ENCODE assay signal across 16 mouse cellular contexts in genomic region chr10:60888541-60888940, GRCm38 (mm10). TPM values are rescaled to one million over a fixed set of nuclear protein-coding genes. Genes with fewer than 3 reads are reported as not detected.
DNase-seq lines count a peak whose midpoint lies in the region; ATAC-seq and TF ChIP-seq lines count a peak whose summit lies in the region.
"Had no signal": no experiment of that assay in that cellular context is flagged by ENCODE, and none has a peak within 500 bp of the region (broad histone marks: within the 10 kb centered on the region; RNA-seq: fewer than 3 reads in every experiment).

No protein-coding gene starts in this region.

- WGBS in lung, embryonic 14.5 days = 30% methylated on average over 7 of the region's 7 CpGs
- 30% methylated on average over 7 of the region's 7 CpGs for WGBS in lung, adult 2 months
- WGBS in liver, embryonic 14.5 days (ENCODE audit: insufficient replicate concordance) = 21% methylated on average over 7 of the region's 7 CpGs
- WGBS in hindbrain, embryonic 10.5 days = 73% methylated on average over 7 of the region's 7 CpGs

- peak; percentile 37 for DNase-seq in lung, embryonic 14.5 days
- no peak for DNase-seq in lung, adult 2 months
- peak; percentile 18 to 38 for DNase-seq in kidney, adult 8-10 months
- DNase-seq in liver, embryonic 14.5 days (ENCODE audit: low read depth in 3 of 3, low spot score in 3 of 3) = no peak
- DNase-seq in lung, postnatal 4 days = peak; percentile 29 to 68
- DNase-seq in hindbrain, embryonic 10.5 days (ENCODE audit: low spot score) = no peak
- DNase-seq in left cerebral cortex, postnatal 10 days (ENCODE audit: extremely low spot score in 1 of 2, low spot score in 2 of 2) = no peak
- DNase-seq: cerebellum, adult 18-20 months; embryo, embryonic 11 days; gastrocnemius, postnatal 10 days; layer of hippocampus, postnatal 36 days had no signal

- no peaks in the 10 kb centered on the region for H3K36me3 ChIP-seq in lung, embryonic 14.5 days (ENCODE audit: insufficient read depth)
- no peaks in the 10 kb centered on the region for H3K36me3 ChIP-seq in liver, embryonic 14.5 days (replicated peaks; ENCODE audit: control insufficient read depth, insufficient read depth, low read depth)
- no peaks in the 10 kb centered on the region for H3K36me3 ChIP-seq in hindbrain, embryonic 10.5 days
- H3K36me3 ChIP-seq: G1E; intestine, embryonic 15.5 days; midbrain, embryonic 10.5 days had no signal

- TF ChIP-seq POLR2A in lung, adult 2 months (IDR thresholded peaks at IDR 0.05; ENCODE audit: borderline replicate concordance, extremely low read depth, low read depth, low read length) = no peak

- H3K9ac ChIP-seq in lung, embryonic 14.5 days = no peak overlapping the region
- no peak overlapping the region for H3K9ac ChIP-seq in liver, embryonic 14.5 days (replicated peaks)
- H3K9ac ChIP-seq: intestine, embryonic 15.5 days had no signal

- no peak for TF ChIP-seq EP300 in liver, embryonic 14.5 days (IDR thresholded peaks at IDR 0.05; ENCODE audit: low read depth)

- no peak overlapping the region for H3K4me2 ChIP-seq in lung, embryonic 14.5 days
- no peak overlapping the region for H3K4me2 ChIP-seq in liver, embryonic 14.5 days (ENCODE audit: low read depth)
- H3K4me2 ChIP-seq: intestine, embryonic 15.5 days had no signal

- no peak overlapping the region for H3K27ac ChIP-seq in lung, embryonic 14.5 days (ENCODE audit: low read depth)
- no peak overlapping the region for H3K27ac ChIP-seq in liver, embryonic 14.5 days
- no peak overlapping the region for H3K27ac ChIP-seq in hindbrain, embryonic 10.5 days
- H3K27ac ChIP-seq: intestine, embryonic 15.5 days; midbrain, embryonic 10.5 days had no signal

- H3K9me3 ChIP-seq in lung, embryonic 14.5 days (ENCODE audit: low read depth, low read length) = no peaks in the 10 kb centered on the region
- no peaks in the 10 kb centered on the region for H3K9me3 ChIP-seq in liver, embryonic 14.5 days (ENCODE audit: control insufficient read depth, low read length)
- H3K9me3 ChIP-seq in hindbrain, embryonic 10.5 days = no peaks in the 10 kb centered on the region
- H3K9me3 ChIP-seq: intestine, embryonic 15.5 days had no signal

- H3K4me3 ChIP-seq in lung, embryonic 14.5 days (ENCODE audit: low read depth, low read length) = no peak overlapping the region
- H3K4me3 ChIP-seq in lung, adult 2 months (replicated peaks; ENCODE audit: extremely low read depth, low read depth, low read length) = no peak overlapping the region
- H3K4me3 ChIP-seq in liver, embryonic 14.5 days (ENCODE audit: insufficient read depth in 1 of 2, low read depth in 2 of 2, low read length in 2 of 2) = no peak overlapping the region
- no peak overlapping the region for H3K4me3 ChIP-seq in hindbrain, embryonic 10.5 days
- H3K4me3 ChIP-seq: intestine, embryonic 15.5 days; midbrain, embryonic 10.5 days had no signal

- intact Hi-C loops in left cerebral cortex, postnatal 10 days (cut with DNase I) = no loop called here

- H3K27me3 ChIP-seq in lung, embryonic 14.5 days (ENCODE audit: insufficient read depth, low read length) = no peaks in the 10 kb centered on the region
- H3K27me3 ChIP-seq in liver, embryonic 14.5 days (ENCODE audit: control insufficient read depth, insufficient read depth, low read length) = no peaks in the 10 kb centered on the region
- peaks cover 60% of the 10 kb centered on the region for H3K27me3 ChIP-seq in hindbrain, embryonic 10.5 days (ENCODE audit: insufficient read depth, poor library complexity, severe bottlenecking)
- H3K27me3 ChIP-seq: intestine, embryonic 15.5 days had no signal

- no peaks in the 10 kb centered on the region for H3K4me1 ChIP-seq in lung, embryonic 14.5 days (ENCODE audit: insufficient read depth)
- H3K4me1 ChIP-seq in lung, adult 2 months (ENCODE audit: control insufficient read depth, insufficient read depth, low read length) = peaks cover 6% of the 10 kb centered on the region; the same call in 1 of the 2 replicates
- no peaks in the 10 kb centered on the region for H3K4me1 ChIP-seq in liver, embryonic 14.5 days (replicated peaks; ENCODE audit: control insufficient read depth in 2 of 2, insufficient read depth in 2 of 2, low read length in 1 of 2)
- peaks cover 40% of the 10 kb centered on the region for H3K4me1 ChIP-seq in hindbrain, embryonic 10.5 days (replicated peaks)

- no peak for TF ChIP-seq CTCF in lung, embryonic 14.5 days (IDR thresholded peaks at IDR 0.05; ENCODE audit: low read depth)
- TF ChIP-seq CTCF in lung, adult 2 months (IDR thresholded peaks at IDR 0.05; ENCODE audit: insufficient read depth, low read length) = no peak
- no peak for TF ChIP-seq CTCF in liver, embryonic 14.5 days (IDR thresholded peaks at IDR 0.05; ENCODE audit: low read depth)

- 0 out of 2 replicates have a peak, but pooled peaks have one; percentile 21 for ATAC-seq in lung, embryonic 14.5 days (ENCODE audit: insufficient read depth)
- peak; percentile 31; the same call in 1 of the 2 replicates for ATAC-seq in liver, embryonic 14.5 days (ENCODE audit: insufficient read depth)
- ATAC-seq in megakaryocyte, adult 5-6 weeks (ENCODE audit: poor library complexity, severe bottlenecking) = no peak
- ATAC-seq: forebrain, embryonic 14.5 days; intestine, embryonic 15.5 days had no signal

RNA-seq across cellular contexts. Expression of gene Unc5b, which starts 57.2 kb away (rescaled TPM):
- 6.6 TPM in 2 replicates for polyA plus RNA-seq in lung, embryonic 14.5 days (2014; fragmentation: Nextera tagmentation; extraction: Ambion mirVana)
- polyA plus RNA-seq in lung, adult 2 months (2012; rRNA removed) = 13.4 and 16.8 TPM in 2 replicates
- 0.44 and 0.52 TPM in 2 replicates for polyA plus RNA-seq in liver, embryonic 14.5 days (2012; rRNA removed)
- 0.16 and 0.18 TPM in 2 replicates for polyA plus RNA-seq in liver, embryonic 14.5 days (2014; fragmentation: Nextera tagmentation; extraction: Ambion mirVana)
- polyA plus RNA-seq in hindbrain, embryonic 10.5 days (2016; fragmentation: Nextera tagmentation; extraction: Ambion mirVana) = 2.4 and 2.6 TPM in 2 replicates
- total RNA-seq in megakaryocyte, adult 5-6 weeks (2015) = not detected in 2 replicates
- 0.07 and 0.08 TPM in 2 replicates for total RNA-seq in megakaryocyte, adult 5-6 weeks (2017)
- total RNA-seq in left cerebral cortex, postnatal 10 days (2021) = 1 to 10 TPM; 7.6 to 8.3 TPM
- polyA plus RNA-seq: G1E had no signal

Comparison
In these comparisons a context has a peak if more than half of its experiments do, and no peak if none do; other contexts are left out.
1. DNase-seq: peak in lung, embryonic 14.5 days (single experiment), kidney, adult 8-10 months (2 of 2) and lung, postnatal 4 days (2 of 2); none in lung, adult 2 months (single experiment), liver, embryonic 14.5 days (0 of 3), hindbrain, embryonic 10.5 days (single experiment) and left cerebral cortex, postnatal 10 days (0 of 2).